Mouse (Mus musculus) adrenal gland, postnatal 25 days (tissue): Measurements from ENCODE around the gene Syt1. TPM values are rescaled to one million over a fixed set of nuclear protein-coding genes. Genes with fewer than 3 reads are reported as not detected.

Experiments used
- DNase-seq: peaks from one replicate; pipeline ENCODE4 v3.0.0; 2021; ENCODE audit warnings: mixed read lengths
- long read RNA-seq: library from polyadenylated mRNA; stranded (forward); transcript quantifications from one replicate; pipeline ENCODE4 v2.0.0, GENCODE M21; 2021
- total RNA-seq: library from RNA; stranded (reverse); gene quantifications from 2 replicates; pipeline ENCODE4 v1.2.3, GENCODE M21; 2021

Gene Syt1
- 8.8 and 12.4 TPM in 2 replicates for total RNA-seq
- long read RNA-seq, partial matches to known transcripts, result 3 of 7 reads
- long read RNA-seq, other reads (novel, unspliced or antisense), result 4 of 7 reads

DNA sequence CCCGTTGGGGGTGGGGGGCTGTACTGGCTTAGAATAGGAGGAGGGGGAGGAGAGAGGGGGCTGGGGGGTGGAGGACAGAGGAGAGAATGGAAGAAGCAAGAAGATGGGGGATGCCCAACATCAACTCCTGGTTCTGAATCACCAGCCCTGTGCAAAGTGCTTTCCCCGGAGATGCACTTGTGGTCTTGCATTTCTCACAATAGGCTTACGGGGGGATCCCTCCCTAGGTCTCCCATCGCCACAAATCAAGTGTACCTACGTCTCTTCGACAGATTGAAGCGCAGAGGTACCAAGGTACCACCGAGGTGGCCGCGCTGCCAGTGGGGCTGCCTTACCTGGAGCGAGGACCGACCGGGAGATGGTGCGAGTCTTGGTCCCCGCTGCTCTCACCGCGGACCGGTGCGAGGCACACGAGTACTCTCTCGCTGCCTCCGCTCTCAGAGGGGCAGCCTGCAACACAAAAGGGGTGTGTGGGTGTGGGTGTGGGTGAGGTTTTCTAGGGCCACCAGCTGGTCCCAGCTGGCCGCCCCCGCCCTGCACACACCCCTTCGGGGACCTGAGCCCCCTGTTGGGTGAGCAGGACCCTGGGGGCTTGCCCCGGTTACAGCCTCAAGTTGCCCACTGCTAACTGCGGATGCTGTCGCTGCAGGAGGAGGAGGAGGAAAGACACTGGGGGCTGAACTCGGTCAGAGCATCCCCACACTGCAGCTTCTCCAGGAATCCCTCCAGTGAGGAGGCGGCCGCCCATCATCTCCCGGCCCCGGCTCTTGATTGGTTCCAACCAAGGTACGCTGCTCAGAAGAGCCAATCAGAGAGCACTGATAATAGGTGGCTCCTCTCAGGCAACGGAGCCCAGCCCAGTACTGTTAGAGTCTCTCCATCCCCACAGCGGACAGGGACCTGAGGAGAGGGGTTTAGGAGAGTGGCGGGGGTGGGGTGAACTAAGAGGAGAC, at the start of gene Syt1:
TSS of gene Syt1 (minus strand) at position 742 of the 953 bp plus-strand sequence.
- peak; percentile 51 for DNase-seq

GRCm38 (mm10) chr10:109056500-109056899, 45.7 kb upstream of the Syt1 start:
- no peak for DNase-seq

DNA sequence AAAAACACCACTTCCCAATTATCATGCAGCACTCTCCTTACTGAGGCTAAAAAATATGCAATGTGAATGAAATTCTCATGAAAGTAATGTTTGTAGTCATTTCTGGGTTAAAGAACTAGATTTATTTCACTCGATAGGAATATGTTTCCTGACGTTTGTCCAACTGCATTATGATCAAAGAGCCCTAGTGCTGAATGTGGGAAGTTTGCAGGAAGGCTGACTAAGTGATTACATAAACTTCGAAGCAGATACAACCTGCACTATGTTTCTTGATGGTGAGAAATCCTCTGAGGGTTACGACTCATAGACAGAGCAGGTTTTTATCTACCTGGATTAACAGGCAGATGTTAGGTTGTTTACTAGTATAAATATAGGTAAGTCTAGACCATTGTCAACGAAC, 36.8 kb upstream of the Syt1 start:
- DNase-seq, result no peak

DNA sequence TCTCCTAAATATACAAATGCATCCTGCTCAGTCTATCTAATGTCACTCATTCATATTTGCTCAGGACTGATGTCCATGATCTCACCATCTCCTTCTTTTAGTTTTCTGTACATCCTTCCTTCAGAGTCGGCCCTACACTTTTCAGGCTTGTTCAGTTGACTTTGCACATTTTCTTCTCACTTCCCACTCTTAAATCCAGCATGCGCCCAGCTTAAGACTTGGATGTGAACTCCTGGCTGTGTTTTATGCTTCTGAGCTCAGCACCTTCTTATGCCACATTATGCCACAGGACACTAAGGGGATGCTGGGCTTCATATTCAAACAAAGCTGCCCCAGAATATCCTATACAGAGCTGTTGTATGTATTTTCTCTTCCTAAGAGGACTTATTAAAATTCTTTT, 36.2 kb upstream of the Syt1 start:
- no peak for DNase-seq

DNA sequence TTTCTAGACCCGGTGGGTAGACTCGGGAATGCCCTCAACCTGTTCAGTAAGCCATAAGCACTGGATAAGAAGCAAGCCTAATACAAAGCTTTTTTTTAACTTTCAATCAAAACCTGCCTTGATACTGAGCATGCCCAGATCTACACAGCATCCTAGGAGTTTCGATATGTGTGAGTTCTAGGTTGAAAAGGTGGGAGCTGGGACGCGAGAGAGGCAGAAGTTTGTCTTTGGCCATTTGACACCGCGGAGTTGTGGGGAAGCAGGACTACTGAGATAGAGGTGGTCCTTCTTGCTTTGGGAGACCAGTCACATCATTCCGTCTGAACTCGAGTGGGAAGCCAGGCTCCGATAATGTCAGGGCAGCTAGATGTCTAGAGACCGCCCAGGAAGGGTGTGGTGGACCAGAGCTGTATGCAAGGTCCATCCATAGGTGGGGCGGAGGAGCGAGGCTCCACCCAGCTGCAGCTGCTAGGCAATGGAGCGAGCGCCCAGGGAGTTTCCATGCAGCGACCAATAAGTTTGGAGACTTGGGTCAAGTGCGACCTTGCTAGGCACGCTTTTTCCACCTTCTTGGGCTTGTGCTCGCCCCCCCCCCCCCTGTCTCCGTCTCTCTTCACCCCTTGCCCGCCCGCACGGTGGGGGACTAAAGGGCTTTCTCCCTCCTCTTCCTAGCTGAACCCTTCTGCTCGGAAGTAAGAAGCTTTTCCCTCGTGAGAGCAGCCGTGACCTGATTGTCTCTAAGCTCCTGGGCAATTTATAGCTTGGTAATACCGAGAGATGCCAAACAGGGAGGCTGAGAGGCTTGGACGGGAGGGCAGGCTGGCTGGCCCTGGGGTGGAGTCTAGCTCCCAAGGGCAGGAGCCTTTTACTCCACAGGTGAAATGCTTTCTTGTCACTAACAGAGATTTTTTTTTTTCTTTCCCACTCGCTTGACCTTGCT, 714 bp upstream of the Syt1 start:
- DNase-seq, result peak; percentile 26

- no peak for DNase-seq
Observed at GRCm38 (mm10) chr10:109009831-109010230, 951 bp downstream of the Syt1 start.

DNA sequence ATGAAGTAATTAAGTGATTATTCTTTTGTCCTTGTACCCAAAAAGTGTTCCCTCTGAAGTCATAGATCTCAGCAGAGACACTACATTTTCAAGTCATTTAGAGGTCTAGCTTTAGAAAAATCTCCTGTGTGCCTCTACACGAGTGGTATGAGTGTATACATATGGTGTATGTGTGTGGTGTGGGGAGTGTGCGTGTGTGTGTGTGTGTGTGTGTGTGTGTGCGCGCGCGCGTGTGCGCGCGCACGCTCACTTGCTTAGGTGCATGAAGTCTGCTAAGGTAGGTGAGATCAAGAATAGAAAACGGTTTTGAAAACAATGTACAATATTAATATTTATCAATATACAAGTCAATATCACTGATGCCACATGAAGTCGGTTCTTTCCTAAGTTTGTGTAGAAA, 2.3 kb downstream of the Syt1 start:
- no peak for DNase-seq

DNA sequence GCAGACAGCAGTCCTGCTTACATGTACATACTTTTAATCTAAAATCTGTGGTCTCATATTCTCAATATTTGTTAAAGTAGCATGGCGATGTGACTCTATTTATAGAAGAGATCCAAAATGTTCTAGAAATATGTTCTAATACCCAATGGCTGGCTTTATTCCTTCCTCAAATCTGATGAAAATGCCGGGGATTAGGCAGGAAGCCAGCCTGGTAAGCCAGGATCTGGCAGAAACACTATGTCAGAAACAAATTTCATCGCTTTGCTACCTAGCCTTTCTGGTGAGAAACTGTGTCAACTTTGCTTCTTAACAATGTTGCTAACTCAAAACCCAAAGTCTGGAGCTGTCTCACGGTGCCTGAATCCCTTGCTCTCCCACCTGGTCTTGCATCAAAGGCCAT, 7.3 kb downstream of the Syt1 start:
- DNase-seq, result no peak

GRCm38 (mm10) chr10:108987250-108987649, 23.5 kb downstream of the Syt1 start:
- no peak for DNase-seq

DNA sequence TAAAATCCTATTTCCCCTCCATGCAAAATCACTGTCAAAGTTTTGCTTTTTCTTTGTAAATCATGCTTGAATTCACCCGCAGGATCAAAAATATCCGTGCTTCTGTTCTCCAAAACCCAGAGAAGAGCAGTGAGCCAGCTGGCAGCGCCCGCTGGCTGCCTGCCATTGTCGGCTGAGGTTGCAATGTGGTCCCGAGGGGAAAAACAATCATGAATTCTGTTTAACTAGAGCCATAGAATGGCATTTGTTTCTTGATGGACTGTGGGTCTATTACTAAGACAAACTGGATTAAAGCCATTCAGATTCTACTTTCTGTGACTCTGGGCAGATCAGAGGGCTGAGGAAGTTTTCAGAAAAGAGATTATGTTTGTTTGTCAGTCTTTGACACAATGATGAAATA, 31.1 kb downstream of the Syt1 start:
- DNase-seq, result peak; percentile 73

- DNase-seq, result no peak
Observed at GRCm38 (mm10) chr10:108954952-108955351, 55.8 kb downstream of the Syt1 start.

DNA sequence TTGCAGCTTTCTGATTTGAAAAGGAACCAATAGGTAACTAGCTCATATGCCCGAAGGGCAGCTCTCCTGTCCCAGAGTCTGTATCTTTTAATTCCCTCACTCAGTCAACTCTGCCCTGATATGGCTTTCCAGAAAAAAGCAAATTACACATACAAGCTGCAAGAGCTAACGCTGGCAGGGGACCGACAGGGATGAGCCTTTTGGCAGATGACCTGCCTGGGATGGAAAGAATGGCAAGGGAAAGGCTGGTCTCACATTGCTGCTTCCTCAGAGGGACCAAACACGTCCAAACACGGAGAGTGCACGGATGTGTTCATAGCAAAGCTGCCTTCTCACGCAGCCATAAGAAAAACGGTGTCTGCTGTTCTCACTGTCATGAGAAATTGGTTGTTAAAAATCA, 58.6 kb downstream of the Syt1 start:
- DNase-seq, result no peak

- DNase-seq, result no peak
Observed at GRCm38 (mm10) chr10:108936838-108937430, 73.8 kb downstream of the Syt1 start.

DNA sequence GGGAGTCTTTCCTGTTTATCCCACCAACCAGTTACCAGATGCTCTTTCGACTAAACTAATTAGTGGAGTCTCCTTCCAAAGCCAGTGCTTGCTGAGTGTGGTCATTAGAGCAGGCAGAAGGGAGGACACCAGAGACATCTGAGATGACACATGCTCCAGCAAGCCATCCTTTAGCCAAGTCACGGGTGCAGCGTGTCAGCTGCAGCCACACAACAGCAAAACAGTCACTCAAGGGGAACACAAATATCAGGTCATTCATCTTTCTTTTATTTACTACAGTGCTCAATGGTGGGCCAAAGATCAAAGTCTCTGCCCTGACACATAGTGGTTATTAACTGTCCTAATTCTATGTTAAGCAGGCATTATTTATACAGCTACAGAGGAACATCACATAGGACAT, 80.5 kb downstream of the Syt1 start:
- DNase-seq, result no peak

GRCm38 (mm10) chr10:108929676-108930075, 81.1 kb downstream of the Syt1 start:
- DNase-seq, result no peak

- no peak for DNase-seq
Observed at GRCm38 (mm10) chr10:108905264-108905663, 105.5 kb downstream of the Syt1 start.

- no peak for DNase-seq
Observed at GRCm38 (mm10) chr10:108904371-108904770, 106.4 kb downstream of the Syt1 start.

GRCm38 (mm10) chr10:108896529-108896928, 114.3 kb downstream of the Syt1 start:
- DNase-seq, result no peak

GRCm38 (mm10) chr10:108893288-108893687, 117.5 kb downstream of the Syt1 start:
- peak; percentile 1 for DNase-seq

GRCm38 (mm10) chr10:108892441-108892840, 118.3 kb downstream of the Syt1 start:
- no peak for DNase-seq

DNA sequence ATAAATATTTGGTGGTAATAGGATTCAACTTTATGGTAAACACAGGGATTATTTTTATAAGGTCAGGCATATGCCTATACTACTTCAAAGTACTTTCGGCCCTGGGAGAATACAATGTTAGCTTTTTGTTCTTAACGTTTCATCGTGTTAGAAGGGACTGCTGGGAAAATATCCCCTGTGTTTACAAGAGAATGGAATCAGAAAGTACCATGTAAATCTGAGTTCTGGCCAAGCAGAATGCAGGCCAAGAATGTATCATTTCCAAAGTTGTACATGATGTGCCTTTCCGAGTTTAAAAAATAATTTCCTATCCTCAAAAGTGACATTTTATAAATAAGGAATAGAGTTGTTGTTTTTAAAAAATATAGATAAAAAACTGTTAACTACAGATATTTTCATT, 121.7 kb downstream of the Syt1 start:
- DNase-seq, result no peak

DNA sequence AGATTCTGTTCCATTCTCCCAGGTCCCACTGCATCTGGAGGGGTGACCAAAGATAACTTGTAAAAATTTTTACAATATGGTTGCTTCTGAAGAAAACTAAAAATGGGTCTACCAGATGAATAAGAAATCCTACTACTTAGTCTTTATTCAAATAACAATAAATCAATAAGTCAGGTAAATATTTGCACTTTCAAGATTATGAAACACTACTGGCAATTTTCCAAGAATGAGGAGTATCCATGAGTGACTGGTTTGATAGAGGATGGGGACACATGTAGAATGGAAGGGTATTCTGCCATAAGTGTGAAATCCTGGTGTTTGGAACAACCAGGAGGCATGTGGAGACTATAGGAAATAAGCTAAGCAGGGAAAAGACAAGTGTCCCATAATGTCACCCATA, 124.0 kb downstream of the Syt1 start:
- DNase-seq, result no peak
